Mouse (Mus musculus): Measurements from ENCODE around the gene Arpp19. TPM values are rescaled to one million over a fixed set of nuclear protein-coding genes. Genes with fewer than 3 reads are reported as not detected.

Gene Arpp19
- 100 to 1,000 TPM; 157 to 163 TPM for total RNA-seq (2021)

DNA sequence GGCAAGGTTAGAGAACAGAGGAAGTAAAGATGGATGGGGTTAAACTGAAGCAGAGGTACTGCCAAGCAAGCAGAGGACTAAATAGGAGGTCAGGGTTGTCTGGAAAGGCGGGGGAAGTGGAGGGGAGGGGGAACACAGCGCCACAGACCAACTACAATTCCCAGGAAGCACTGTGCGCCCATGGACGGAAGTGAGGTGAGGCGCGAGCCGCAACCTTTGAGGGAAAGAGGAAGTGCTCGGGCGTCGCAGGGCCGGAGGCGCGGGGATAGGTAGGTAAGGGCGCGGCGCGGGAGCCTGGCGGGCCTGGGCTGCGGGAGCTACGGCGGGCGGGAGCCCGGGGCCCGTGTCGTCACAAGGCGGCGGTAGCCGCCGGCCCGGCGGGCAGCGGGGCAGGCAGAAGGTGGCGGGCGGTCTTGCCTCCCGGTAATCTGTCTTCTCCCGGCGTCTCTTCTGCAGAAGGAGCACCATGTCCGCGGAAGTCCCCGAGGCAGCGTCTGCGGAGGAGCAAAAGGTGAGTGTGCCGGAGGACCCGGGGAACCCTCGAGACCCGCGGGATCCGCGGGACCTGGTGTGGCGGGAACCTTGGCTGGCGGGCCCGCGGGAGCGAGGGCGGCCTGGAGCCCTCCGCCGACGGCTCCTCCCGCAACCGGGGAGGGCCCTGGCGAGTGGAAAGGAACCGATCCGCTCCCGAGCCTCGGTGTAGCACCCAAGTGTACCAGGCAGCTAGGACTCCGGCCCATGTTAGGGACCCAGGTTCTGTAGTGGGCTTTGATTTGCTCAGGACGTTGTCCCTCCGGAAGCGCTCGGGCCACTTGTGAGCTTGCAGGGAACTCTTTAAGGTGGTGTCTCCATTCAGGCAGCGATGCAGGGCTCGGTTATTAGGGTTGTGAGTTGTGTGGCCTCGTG is at the start of gene Arpp19:
Gene Arpp19 (plus strand): TSS at position 164 of the 906 bp plus-strand sequence.
- intact Hi-C loops (cut with DNase I): no loop called here
- DNase-seq: peak; percentile 85 to 87

- no peak for DNase-seq
- intact Hi-C loops (cut with DNase I): no loop called here
Measured at GRCm38 (mm10) chr9:74988893-74989460, 48.4 kb upstream of the Arpp19 start.

DNA sequence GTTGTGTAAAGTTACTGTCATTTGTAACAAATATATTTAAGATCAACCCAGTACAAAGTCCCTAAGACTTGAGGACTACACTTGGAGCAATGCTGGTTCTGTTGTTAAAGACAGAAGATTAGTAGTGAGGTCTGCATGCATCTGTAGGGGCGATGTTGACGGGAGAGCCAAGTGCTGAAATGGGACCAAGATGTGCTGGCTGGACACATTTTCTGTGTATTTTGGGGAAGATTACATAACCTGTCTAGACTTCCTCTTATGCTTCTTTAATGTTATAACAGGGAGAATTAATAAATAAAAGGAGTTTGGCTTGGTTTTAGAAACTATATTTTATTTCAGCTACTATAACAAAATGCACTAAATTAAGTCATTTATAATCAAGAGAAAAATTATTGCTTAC is 47.4 kb upstream of the Arpp19 start:
- DNase-seq: peak in 1 of 2 experiments; percentile 19
- intact Hi-C loops (cut with DNase I): no loop called here

- intact Hi-C loops (cut with DNase I): loop anchor here (5.0 kb wide), 1 partner anchor 77 kb away; no protein-coding TSS in a partner anchor
- DNase-seq: no peak
Measured at GRCm38 (mm10) chr9:74994611-74995257, 42.7 kb upstream of the Arpp19 start.

GRCm38 (mm10) chr9:74996349-74996748 is 41.1 kb upstream of the Arpp19 start:
- no peak for DNase-seq
- intact Hi-C loops (cut with DNase I): loop anchor here (5.0 kb wide), 1 partner anchor 79 kb away; no protein-coding TSS in a partner anchor

DNA sequence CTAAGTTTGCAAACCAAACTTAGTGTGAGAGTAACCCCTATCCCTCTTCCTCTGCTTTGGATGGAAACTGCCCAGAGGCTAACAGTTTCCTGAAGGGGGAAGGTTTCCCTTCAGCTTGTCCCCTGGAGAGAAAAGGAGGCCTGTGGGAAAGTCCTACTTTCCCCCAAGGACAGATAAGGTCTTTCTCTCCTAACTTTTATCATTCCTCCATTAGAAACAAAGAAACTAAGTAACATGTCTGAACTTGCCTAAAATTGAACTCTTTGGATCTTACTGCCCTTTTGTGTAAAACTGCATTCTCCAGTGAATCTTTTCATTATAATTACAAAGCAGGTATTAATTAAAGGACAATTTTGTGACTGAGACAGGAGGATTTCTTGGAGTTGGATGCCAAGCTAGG is 39.4 kb upstream of the Arpp19 start:
- no peak for DNase-seq
- intact Hi-C loops (cut with DNase I): loop anchor here (5.0 kb wide), 1 partner anchor 81 kb away; no protein-coding TSS in a partner anchor

DNA sequence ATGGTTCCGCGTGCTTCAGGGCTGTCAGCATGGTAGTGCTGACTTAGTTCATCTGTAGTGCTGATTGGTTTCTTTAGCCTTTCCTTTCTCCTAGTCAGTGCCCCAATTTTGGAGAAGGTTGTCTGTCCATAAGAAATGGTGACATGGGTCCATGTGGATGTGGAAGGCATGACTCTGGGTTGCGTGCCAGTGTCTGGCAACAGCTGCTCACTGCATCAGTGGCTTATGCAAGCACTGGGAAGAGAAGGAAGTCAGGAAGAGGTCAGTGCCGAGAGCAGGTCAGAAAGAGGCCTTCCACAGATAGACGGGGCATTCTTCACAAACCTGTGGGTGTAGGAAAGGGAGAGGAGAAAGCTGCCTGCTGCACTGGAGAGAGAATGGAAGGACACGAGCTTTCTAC is 36.4 kb upstream of the Arpp19 start:
- DNase-seq: no peak

DNA sequence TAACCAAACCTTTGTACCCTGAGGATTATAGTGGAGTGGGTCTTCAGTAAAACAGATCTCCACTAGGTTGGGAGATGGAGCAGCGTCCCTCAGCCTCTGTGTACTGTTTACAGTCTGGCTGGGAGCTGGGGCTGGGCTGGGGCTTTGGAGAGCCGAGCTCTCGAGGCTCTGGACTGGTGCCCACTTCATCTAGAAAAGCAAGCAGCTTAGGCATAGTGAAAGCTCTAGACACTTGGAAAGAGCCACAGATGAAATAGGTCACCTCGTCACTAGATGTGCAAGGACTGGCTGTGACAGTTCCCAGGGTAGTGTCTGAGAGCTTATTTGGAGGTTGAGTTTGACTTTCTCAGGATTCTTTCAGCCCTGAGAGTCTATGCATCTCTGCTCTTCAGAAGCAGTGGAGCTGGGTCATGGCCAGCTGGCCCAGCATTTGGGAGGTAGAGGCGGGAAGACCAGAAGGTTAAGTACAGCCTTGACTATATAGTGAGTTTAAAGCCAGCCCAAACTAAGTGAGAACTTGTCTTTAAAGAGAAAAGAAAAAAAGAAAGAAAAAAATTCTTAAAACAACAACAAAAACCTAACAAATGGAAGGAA is 35.7 kb upstream of the Arpp19 start:
- DNase-seq: peak; percentile 79 to 82
- intact Hi-C loops (cut with DNase I): no loop called here

More for the DNA sequence above, 36.4 kb upstream of the Arpp19 start:
- intact Hi-C loops (cut with DNase I): no loop called here

GRCm38 (mm10) chr9:75002262-75002661 is 35.2 kb upstream of the Arpp19 start:
- intact Hi-C loops (cut with DNase I): no loop called here
- no peak for DNase-seq

GRCm38 (mm10) chr9:75004203-75004602 is 33.2 kb upstream of the Arpp19 start:
- intact Hi-C loops (cut with DNase I): no loop called here

GRCm38 (mm10) chr9:75016591-75016990 is 20.8 kb upstream of the Arpp19 start:
- intact Hi-C loops (cut with DNase I): no loop called here
- DNase-seq: no peak

More at GRCm38 (mm10) chr9:75004203-75004602, 33.2 kb upstream of the Arpp19 start:
- DNase-seq: peak in 1 of 2 experiments; percentile 21

DNA sequence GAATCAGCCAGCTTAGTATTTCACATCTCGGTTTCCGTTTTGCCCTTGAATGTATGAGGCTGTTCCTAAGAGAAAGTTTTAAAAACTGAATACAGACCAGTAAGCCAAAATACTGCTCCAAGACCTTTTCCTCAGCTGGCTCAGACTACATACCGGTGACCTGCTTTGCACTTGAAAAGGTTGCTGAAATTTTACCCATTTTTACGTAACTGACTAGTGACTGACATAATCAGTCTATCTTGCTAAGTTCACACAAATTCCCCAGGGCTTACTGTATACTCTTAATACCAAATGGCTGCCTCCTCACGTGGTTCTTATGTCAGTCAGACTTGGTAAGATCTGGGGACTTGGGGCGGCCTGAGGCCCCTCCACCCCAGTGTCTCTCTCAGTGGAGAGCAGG is 18.2 kb upstream of the Arpp19 start:
- intact Hi-C loops (cut with DNase I): no loop called here
- DNase-seq: no peak

GRCm38 (mm10) chr9:75019592-75019991 is 17.8 kb upstream of the Arpp19 start:
- intact Hi-C loops (cut with DNase I): no loop called here

DNA sequence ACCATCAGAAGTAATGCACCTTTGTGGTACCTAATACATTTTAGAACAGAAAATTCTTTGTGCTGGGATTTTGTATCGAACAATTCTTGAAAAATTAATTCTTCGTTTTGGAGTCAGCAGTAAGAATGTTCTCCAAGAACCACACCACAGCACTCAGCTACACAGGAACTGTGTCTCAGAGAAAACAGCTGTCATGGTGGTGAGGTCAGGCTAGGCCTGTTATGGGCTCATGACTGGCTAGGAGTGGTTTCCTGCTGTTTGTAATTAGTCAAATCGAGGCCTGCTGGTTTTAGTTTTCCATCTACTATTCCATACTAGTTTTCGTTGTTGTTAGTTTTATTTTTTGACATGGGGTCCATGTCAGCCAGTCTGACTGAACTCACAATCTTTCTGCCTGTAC is 16.9 kb upstream of the Arpp19 start:
- DNase-seq: no peak
- intact Hi-C loops (cut with DNase I): no loop called here

More at GRCm38 (mm10) chr9:75019592-75019991, 17.8 kb upstream of the Arpp19 start:
- no peak for DNase-seq

- DNase-seq: no peak
- intact Hi-C loops (cut with DNase I): no loop called here
Measured at GRCm38 (mm10) chr9:75022546-75022945, 14.9 kb upstream of the Arpp19 start.

GRCm38 (mm10) chr9:75023150-75023894 is 14.1 kb upstream of the Arpp19 start:
- DNase-seq: no peak
- intact Hi-C loops (cut with DNase I): no loop called here

- DNase-seq: no peak
- intact Hi-C loops (cut with DNase I): no loop called here
Measured at GRCm38 (mm10) chr9:75024089-75024488, 13.3 kb upstream of the Arpp19 start.

DNA sequence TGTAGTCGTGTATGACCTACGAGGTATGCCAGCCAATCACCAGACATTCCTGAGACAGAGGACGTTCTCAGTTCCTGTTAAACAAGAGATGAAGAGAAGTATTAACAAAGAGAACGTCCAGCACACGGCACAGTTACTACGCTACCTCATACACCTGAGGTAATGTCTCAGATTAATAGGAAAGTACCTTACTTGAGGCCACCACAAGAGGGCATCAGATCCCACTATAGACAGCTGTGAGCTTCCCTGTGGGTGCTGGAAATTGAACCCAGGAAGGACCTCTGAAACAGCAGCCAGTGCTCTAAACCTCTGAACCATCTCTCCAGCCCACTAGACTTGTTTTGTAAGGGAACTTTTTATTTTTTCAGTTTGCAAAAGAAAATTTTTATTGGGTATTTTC is 11.7 kb upstream of the Arpp19 start:
- intact Hi-C loops (cut with DNase I): no loop called here
- DNase-seq: no peak

DNA sequence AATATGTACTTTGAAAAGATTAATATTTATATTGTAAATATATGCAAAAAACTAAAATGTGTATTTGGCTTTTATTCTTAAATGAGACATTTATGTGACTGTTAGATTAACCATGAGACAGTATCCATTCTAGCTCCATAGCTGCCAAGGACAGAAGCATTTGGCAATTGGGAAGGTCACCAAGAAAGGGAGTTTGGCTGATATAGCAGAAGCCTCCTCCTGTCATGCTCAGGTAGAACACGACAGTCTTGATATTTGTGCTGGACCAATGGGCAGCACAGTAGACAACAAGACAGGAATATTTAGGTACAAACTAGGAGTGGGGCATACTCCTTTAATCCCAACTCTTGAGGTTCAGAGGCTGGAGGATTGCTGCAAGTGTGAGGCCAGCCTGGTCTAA is 5.0 kb upstream of the Arpp19 start:
- intact Hi-C loops (cut with DNase I): loop anchor here (5.0 kb wide), 1 partner anchor 125 kb away; no protein-coding TSS in a partner anchor
- DNase-seq: no peak

GRCm38 (mm10) chr9:75033141-75033540 is 4.3 kb upstream of the Arpp19 start:
- intact Hi-C loops (cut with DNase I): loop anchor here (5.0 kb wide), 1 partner anchor 126 kb away; no protein-coding TSS in a partner anchor

More at GRCm38 (mm10) chr9:75033141-75033540, 4.3 kb upstream of the Arpp19 start:
- no peak for DNase-seq

All from heart, postnatal 10 days (tissue).